Mouse (Mus musculus): ENCODE measurements around the gene Mrpl10.
A peak's percentile ranks its signal among the peaks of the same experiment; 100 is the strongest.

Mrpl10 gene

DNA sequence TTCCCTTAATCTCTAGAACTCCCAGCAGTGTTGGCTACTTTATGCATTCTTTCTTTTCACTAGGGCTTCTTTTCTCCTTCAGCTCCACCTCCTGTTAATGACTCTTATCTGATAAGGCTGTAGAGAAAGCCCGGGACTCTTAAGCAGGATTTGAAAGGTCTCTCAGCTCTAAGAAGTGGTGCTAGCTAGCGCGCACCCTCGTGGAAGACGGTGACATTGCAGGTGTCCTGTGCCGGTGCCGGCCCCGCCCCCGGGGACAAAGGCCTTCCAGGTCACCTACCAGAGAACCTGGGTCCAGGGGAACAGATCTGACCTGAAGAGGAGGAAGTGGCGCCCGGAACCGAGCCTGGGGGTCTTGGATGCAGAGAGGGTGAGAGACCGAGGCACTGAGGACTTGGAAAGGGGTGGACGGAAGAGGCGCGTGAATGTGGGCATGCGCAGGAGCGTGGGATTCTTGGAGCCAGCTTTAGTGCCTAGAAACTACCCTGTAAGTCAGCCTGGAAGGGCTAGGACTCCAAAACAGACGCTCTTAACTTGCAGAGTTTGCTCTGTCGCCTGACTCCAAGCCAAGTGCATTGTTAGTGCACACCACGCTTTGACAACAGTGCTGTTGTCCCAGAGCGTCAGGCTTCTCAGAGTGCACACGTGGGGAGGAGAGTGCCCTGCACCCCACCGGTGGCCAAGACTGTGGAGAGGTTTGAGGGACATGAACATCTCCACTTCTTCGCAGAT, 11.5 kb upstream of the Mrpl10 start, which contains the start of gene Scrn2:
Gene Scrn2 (plus strand): TSS at position 253 of the 732 bp plus-strand sequence.
- no peak for DNase-seq (ENCODE audit: low read depth, low spot score)

DNA sequence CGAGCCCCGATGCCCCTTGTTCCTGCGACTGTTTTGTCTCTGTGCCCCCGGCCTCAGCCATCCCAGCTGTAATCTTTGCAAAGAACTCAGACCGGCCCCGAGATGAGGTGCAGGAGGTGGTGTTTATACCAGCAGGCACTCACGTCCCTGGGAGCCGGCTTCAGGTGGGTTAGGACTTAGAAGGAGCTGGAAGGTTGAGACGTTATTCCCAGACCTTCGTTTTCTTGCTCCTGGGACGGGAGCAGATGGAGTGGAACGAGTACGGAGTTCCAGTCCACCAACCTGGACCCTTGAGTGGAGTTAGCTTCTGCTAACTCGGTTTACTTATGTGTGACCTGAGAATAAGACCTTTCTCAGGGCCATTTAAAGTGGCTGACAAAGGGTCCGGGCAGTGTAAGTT, 10.9 kb upstream of the Mrpl10 start:
- no peak for DNase-seq (ENCODE audit: low read depth, low spot score)

DNA sequence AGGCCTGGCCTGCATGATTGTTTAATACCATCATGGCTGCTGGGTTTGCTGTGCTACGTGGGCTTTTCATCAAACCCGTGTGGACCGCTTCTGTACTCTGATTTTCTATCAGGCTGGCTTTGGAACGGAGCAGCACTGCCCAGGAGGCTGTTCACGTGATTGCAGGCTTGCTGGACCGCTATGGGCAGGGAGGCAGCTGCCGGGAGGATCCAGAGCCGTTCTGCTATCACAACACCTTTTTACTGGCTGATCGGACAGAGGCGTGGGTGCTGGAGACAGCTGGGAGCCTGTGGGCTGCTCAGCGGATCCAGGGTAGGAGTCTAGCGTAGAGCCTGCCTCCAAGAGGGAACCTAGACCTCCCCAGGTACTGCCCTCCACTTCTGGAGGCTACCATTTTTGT, 9.4 kb upstream of the Mrpl10 start:
- DNase-seq (ENCODE audit: low read depth, low spot score), result no peak

DNA sequence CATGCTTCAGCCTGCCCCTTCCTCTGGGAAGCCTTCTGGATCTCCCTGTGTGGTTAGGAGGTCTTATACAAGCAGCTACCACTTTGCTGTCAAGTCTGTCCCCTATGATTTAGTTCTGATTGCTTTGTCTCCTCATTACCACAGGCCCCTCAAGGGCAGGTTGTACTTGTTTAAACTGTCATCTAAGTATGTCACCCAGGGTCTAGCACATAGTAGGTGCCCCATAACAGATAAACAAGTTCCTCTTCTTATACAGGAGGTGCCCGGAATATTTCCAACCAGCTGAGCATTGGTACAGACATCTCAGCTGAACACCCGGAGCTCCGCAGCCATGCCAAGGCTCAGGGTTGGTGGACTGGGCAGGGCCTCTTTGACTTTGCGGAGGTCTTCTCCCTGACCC, 8.9 kb upstream of the Mrpl10 start:
- DNase-seq (ENCODE audit: low read depth, low spot score), result no peak

DNA sequence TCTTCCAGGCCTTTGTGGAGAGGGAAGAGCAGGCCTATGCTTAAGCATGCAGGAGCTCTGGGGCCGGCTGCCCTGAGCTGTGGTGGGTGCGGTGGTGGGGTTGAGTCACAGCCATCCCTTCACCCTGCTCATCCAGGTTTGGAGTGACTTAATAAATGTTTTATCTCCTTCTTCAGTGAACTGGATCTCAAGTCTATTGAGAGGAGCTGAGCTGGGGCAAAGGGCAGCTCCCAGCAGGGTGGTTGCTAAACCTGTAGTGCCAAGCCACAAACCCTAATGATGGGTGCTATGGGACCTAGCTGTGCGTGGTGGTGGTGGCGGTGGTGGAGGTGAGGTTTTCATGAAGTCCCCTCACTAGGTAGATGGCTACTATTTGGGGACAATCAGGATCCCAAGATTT, 7.6 kb upstream of the Mrpl10 start:
- DNase-seq (ENCODE audit: low read depth, low spot score), result no peak

DNA sequence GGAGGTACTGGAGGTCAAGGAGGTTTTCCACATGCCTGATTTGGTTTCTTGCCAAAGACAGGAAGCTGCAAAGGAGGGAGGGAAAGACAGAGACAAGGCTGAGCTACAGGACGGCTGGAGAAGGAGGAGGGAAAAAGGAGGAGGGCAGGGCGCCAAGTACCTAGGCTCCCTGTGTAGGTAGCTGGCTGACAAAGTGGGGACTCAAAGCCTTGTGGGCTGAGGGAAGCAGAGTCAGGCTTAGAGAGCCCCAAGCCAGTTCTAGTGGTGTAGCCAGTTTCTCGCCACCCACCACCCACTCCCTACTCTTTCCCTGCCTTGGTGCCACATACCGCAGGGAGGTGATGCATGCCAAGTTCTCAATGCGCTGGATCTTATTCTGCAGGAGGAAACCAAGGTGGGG, 5.2 kb upstream of the Mrpl10 start:
- DNase-seq (ENCODE audit: low read depth, low spot score), result no peak

DNA sequence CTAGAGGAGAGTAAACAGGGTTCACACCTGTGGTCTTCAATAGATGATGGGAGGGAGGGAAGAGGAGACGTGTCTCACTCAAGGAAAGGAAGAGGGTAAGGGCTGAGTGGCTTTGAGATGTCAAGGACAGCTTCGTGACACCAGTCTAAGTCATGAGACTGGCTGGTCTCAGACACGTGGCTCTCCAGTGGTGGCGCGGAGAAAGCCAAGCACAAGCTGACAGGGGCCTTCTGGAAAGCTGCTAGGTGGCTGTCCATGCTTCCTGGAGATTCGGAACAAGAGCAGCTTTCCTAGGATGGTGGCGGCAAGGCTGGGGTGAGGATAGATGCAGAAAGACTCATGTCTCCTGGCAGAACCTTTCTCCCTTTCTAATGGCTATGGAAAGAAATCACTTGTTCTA, 2.5 kb upstream of the Mrpl10 start:
- no peak for DNase-seq (ENCODE audit: low read depth, low spot score)

DNA sequence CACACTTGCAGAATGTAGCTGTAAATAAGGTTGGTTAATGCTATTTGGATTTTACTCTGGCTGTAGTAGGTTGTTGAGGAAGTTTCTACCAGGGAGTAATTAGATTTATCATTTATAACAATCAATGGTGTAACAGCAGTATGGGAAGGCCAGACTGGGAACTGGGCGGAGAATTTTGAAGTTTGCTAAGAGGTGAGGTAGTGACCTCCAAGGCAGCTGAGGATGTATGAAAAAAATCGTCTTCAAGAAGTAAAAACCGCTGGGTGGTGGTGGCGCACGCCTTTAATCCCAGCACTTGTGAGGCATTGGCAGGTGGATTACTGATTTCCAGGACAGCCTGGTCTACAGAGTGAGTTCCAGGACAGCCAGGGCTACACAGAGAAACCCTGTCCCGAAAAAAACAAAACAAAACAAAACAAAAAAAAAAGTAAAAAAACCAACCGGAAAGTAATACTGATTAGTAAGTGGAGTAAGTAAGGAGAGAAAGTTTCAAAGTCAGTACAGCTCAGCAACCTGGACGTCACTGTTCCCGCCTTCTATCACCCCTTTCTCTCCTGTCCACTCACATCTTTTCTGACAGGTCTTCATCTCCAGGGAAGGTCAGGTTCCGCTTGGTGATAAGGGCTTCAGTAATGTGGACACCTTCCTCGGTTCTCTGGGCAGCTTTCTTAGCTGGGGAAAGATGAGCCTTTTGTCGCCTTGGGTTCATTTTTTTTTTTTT, 899 bp upstream of the Mrpl10 start:
- DNase-seq (ENCODE audit: low read depth, low spot score), result no peak

DNA sequence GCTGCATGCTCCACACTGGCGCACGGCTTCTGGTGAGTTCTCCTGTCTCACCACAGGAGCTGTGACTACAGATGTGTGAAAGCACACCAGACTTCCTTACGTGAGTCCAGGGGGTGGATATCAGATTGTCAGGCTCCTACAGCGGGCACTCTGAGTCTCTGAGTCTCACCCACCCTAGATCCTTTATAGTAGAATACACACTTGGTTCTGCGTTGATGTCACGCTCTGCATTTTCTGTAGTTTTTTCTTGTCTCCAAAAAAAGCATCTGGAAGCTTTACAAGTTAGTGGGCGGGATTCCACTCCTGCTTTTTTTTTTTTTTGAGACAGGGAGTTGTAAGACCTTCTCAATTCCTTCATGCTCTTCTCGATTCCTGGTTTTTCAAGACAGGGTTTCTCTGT, 3.5 kb downstream of the Mrpl10 start:
- no peak for DNase-seq (ENCODE audit: low read depth, low spot score)

DNA sequence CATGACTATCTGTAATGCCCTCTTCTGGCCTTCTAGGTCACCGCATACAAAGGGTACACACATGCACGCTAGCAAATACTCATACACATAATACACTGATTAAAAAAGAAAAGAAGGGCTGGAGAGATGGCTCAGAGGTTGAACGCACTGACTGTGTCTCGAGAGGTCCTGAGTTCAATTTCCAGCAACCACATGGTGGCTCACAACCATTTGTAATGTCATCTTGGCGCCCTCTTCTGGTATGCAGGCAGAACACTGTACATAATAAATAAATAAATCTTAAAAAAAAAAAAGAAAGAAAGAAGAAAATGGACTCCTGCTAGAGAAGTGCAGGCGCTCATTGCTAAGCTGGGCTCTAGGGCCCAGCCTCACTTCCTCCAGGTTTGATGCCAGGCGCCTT, 4.5 kb downstream of the Mrpl10 start:
- DNase-seq (ENCODE audit: low read depth, low spot score), result no peak

DNA sequence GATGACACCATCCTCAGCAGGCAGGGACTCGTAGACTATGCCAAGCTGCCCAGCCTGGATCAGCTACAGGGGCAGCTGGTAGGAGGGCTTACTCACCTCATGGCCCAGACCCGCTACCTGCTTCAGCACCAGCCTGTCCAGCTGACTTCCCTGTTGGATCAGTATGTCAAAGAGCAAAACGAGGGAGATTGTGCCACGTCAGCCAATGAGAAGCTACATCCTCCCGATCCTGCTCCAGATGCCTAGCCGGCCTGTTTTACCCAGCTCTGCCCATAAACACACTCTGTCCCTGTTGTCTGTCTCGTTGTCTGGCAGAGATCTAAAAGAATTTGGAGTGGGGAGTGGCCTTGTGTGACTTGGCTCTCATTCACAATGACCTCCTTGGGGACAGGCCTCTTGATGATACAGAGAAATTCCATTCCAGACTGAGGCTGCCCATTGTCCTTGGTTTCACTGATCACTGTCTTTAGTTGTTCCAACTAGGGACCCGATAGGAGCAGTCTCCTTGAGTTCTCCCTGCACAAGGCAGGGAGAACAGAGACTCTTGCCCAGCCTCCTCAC, 6.8 kb downstream of the Mrpl10 start:
- no peak for DNase-seq (ENCODE audit: low read depth, low spot score)

DNA sequence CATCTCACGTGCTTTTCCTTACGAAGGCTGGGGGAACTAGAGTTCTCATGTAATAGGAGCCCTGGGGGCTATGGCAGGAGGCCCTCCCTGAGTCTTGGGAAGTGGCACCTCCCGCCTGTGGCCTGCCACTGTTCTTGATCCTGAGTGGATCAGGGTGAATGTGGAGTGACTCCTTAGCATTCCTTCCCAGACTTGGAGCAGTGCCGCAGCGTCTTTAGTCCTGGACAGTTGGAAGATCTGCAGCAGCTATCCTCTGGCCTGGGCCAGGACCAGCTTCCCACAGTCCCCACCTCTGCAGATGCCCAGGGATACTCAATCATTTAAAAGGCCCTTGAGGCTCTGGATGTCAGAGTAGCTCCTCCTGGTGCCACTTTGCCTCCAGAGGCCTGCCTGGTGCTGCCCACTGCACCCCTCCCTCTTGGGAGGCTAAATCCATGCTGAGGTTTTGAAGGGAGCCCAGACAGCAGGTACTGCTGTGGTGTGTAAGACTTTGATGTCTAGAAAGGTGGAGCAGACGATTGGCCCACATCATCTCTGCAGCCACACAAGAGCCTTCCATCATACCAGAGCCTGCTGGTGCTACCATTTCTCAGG, 8.2 kb downstream of the Mrpl10 start:
- DNase-seq (ENCODE audit: low read depth, low spot score), result no peak

DNA sequence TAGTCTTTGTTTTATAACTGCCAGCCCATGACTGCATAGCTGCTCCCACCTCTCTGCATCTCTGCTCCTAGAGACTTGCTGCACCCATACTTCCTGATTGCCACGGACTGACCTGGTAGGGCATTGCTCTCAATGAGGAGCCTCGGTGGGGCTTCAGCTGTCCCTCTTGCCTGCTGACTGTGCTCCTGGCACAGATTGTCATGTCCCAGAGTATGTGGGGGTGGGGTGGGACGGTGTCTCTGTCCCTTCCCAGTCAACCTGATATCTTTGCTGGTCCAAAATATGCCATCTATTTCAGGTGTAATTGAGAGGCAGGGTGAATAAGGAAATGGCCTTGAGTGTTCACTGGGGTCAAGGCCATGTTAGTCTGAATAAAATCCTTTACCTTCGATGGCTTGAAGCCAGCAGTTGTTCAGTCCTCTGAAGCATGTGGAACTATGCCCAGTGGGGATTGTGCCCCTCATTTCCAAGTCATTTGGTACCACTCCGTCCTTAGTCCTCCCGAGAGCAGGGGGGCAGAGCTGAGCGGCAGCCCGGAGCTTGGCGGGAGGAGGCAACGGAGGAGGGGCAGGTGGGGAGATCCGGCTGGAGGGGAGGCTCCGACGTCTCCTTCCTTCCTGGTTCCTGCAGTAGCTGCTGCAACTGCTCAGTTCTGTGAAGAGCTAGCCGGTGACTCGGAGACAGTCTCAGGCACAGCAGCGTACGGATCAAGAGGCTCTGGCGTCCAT, 9.0 kb downstream of the Mrpl10 start, which contains the start of gene Osbpl7:
Gene Osbpl7 (plus strand): TSS at position 413 of the 728 bp plus-strand sequence.
- DNase-seq (ENCODE audit: low read depth, low spot score), result peak; percentile 66

DNA sequence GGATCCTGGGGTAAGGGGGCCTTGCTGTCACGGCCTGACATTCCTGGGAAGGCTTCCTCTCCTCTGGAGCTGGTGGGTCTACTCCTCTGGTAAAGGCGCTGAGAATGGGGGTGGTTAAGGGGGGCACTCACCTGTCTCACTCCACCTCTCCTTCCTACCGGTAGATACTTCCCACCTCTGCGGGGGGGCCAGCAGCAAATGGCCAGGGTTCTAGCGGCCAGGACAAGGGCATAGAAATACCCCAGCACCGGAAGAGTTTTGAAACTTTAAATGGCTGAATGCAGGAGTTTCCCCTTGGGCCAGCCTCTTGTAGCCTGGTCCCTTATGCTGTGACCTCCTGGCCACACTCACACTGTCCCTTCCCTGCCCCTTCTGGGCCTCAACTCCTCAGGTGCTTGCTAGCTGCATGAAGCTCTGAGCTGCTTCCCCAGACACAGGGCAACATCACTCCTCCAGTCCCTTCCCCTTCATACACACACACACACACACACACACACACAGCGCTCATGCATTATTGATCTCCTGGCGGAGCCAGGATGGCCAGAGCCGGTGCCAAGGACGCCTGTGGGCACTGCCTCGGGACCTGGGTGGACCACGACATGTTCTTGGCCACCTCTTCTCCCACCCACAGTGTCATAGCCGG, 9.7 kb downstream of the Mrpl10 start:
- DNase-seq (ENCODE audit: low read depth, low spot score), result no peak

DNA sequence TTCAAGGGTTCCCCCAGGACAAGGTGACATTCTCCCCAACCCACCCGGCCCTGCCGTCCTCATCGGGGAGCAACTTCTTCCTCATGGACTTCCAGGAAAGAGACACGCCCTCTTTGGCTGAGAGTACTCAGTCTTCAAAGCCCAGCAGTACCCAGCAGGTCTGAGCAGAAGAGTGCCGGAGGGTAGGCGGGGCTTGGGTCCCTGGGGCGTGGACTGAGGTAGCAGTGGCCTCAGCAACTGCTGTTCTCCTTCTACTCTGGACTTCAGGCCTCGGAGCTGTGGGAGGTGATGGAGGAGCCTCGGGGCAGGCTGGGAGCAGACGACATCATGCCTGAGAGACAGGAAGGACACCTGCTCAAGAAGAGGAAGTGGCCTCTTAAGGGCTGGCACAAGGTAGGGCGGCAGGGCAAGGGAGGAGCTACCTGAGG, 10.9 kb downstream of the Mrpl10 start:
- no peak for DNase-seq (ENCODE audit: low read depth, low spot score)

DNA sequence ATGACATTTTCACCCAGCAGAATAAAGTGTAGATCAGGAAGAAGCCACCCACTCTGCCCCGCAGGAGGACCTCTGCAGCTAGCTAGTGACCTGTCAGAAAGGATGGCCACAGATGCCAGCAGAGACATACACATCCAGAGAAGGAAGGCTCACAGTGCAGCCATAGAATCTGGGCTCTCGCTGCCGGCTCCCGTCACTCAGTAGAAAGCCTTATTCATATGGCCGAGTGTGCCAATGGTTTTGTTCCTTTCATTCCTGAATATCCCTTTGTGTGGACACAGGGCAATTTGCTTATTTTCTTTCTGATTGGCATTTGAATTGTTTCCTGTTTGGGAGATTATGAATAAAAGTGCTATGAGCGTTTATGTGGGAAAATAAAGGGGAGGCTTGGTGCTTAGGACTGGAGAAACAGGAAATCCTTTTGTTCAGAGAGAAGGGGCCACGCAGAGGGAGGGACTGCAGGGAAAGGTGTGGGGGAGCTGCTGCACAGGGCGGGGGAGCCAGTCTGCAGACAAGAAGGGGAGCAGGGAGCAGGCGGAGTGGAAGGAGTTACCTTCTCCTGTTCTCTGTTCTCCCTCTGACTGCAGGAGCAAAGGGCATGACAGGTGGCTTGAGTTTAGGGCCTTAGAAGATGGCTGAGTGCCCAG, 22.0 kb downstream of the Mrpl10 start:
- no peak for DNase-seq (ENCODE audit: low read depth, low spot score)

DNA sequence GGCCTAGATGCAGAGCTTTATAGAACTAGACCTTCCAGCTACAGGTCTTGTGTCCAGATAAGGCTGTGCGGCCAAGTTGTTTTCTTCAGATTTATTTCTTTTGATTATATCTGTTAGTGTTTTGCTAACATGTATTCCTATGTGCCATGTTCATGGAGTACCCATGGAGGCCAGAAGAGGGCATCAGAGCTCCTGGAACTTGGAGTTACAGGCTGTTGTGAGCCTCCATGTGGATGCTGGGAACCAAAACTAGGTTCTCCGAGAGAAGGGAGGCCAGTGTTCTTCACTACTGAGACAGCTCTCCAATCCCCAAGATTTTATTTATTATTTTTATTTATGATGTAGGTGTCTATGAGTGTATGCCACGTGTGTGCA, 22.5 kb downstream of the Mrpl10 start:
- no peak for DNase-seq (ENCODE audit: low read depth, low spot score)

DNA sequence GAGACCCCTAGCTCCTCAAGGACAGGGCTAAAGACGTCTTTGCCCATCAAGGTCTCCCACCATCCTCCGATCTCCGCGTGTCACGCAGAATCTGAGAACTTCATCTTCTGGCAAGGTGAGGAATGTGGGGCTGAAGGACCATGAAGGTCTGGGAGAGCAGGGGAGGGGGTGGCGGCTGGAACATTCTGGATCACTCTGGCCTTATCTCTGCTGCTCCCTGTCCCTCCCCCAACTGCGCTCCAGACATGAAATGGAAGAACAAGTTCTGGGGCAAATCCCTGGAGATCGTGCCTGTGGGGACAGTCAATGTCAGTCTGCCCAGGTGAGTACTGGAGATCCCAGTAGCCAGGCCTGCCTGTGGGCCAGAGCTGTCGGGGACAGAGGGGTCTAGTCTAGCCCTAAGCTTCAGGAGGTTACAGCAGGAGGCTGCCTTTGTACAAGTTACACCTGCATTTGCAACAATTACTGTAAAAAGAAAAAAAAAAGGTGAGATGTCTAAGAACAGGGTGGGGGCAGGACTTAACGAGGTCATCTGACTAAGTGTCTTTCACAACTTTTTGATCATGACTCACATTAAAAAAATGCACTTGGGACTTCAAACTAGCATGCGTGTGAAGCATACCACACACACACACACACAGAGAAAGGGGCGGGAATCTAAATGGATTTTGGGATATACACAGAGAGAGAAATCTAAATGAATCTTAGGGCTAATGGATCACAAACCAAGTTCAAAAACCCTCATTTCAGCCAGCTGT, 24.4 kb downstream of the Mrpl10 start:
- DNase-seq (ENCODE audit: low read depth, low spot score), result no peak

DNA sequence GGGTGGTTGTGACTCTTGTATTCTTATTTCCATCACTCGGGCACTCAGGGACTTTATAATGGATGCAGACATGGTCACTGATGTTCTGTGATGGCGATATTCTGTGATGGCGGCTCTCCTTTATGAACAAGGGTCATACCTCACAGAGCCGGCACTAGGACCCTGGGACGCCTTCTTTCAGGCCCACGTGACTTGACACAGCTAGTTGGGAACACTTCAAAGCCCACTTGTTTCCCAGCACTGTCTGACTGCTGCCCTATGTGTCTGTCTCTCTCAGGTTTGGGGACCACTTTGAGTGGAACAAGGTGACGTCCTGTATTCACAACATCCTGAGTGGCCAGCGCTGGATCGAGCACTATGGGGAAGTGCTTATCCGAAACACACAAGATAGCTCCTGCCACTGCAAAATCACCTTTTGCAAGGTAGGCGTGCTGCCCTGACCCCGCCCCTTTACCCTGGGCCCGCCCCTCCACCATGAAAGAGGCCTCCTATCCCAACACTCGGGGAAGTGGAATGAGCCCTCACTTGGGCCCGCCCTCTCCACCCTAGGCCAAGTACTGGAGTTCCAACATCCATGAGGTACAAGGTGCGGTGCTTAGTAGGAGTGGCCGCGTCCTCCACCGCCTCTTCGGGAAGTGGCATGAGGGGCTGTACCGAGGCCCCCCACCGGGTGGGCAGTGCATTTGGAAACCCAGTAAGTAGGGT, 25.4 kb downstream of the Mrpl10 start:
- DNase-seq (ENCODE audit: low read depth, low spot score), result no peak
